Mouse (Mus musculus) G1E-ER4 (cell line): ENCODE results near the gene Prl7a2. TPM values are rescaled to one million over a fixed set of nuclear protein-coding genes. Genes with fewer than 3 reads are reported as not detected.

Experiments used
- GATA1 ChIP-seq: IDR thresholded peaks from one replicate; pipeline ENCODE4 v1.8.0; 2012; ENCODE audit warnings: low read length, inconsistent platforms
- polyA plus RNA-seq: library from polyadenylated mRNA; stranded (reverse); fragments of >175 nt; gene quantifications from 2 replicates; pipeline ENCODE4 v1.2.3, GENCODE M21; 2012

Gene Prl7a2
- not detected in 2 replicates for polyA plus RNA-seq

DNA sequence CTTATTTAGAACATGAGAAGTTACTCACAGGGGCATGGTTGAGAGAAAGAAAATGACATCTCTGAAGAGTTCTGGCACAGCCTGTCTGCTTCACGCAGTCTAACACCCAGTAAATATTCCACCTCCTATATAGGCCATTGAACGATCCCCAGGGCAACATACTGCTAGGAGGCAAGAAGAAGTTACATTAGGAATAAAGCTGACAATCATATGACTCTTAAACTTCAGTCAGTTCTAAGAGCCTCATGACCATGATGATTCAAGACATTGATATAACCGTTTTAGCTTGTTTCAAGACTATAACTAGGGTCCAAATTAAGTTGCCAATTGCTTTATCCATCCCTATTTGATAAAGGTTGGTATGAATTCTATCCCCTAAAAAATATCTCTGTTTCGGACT is at the start of gene Prl7a2:
Gene Prl7a2 (minus strand): TSS at position 101 of the 400 bp plus-strand sequence.
- TF ChIP-seq GATA1, result no peak

DNA sequence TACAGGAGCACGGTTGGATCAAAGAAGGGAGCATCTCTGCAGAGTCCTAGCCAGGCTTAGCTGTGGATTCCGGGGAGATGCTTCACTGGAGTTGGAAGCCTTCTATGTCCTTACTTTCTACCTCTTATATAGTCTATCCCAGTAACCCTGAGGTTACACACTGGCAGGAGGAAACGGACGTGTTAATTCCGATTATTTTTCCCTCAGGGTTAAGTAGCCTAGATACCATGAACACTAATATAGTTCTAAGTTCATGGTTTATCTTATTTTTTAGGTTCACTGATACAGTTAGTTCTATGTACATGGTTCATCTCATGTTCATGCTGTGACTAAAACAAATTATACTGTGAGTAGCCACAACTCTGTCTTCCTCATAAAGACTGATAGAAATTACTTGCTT is 48.8 kb upstream of the Prl7a2 start, which contains the start of gene Prl7d1:
Gene Prl7d1 (minus strand): TSS at position 101 of the 400 bp plus-strand sequence.
- TF ChIP-seq GATA1, result no peak

- no peak for TF ChIP-seq GATA1
These were observed 38.7 kb upstream of the Prl7a2 start for GRCm38 (mm10) chr13:27706521-27706920.

DNA sequence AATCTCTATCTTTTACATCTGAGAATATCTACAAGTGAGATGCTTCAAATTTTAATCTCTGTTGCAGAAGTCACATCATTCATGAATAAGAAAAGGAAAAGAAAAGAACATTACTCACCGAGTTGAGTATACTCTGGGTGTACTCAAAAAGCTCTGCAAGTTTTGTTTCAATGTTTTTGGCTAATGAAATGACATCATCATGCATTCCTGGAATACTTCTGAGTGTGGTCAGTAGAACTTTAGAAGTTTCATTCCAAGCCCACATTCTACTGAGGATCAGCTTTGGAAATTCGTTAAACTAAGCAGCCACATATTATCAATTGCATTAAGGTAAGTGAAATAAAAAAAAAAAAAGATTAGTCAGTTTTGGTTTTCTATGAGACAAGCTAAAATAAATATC is 7.1 kb downstream of the Prl7a2 start:
- no peak for TF ChIP-seq GATA1

DNA sequence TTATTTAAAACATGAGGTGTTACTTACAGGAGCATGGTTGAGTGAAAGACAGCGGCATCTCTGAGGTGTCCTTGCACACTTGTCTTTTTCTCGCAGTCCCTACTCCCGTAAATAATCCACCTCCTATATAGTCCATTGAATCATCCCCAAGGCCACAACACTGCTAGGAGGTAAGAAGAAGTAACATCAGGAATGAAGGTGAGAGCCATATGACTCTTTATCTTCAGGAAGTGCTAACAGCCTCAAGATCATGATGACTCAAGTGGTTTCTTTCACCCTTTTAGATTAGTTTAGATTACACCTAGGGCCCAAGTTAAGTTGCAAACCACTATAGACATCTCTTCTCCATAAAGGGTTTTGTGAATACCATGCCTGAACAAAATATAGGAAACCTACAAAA is 25.4 kb downstream of the Prl7a2 start, which contains the start of gene Prl7a1:
Gene Prl7a1 (minus strand): TSS at position 101 of the 400 bp plus-strand sequence.
- TF ChIP-seq GATA1, result no peak

- no peak for TF ChIP-seq GATA1
These were observed 57.4 kb downstream of the Prl7a2 start, which contains the start of gene Prl7b1 for GRCm38 (mm10) chr13:27610482-27610881. Prl7b1 (minus strand) TSS chr13:27610582.

Other genes with a start within 250 kb of the Prl7a2 start
- gene Prl8a6, start 229.3 kb downstream of the Prl7a2 start, polyA plus RNA-seq, result not detected in 2 replicates
- not detected in 2 replicates for gene Prl8a8, start 154.8 kb downstream of the Prl7a2 start, polyA plus RNA-seq
- gene Prl8a9, start 103.4 kb downstream of the Prl7a2 start, polyA plus RNA-seq, result not detected in 2 replicates
- gene Prl8a1, start 85.9 kb downstream of the Prl7a2 start, polyA plus RNA-seq, result not detected in 2 replicates
- not detected in 2 replicates for gene Prl7b1, start 57.5 kb downstream of the Prl7a2 start, polyA plus RNA-seq
- not detected in 2 replicates for gene Prl7a1, start 25.5 kb downstream of the Prl7a2 start, polyA plus RNA-seq
- not detected in 2 replicates for gene Prl7d1, start 48.7 kb upstream of the Prl7a2 start, polyA plus RNA-seq
- gene Prl7c1, start 112.8 kb upstream of the Prl7a2 start, polyA plus RNA-seq, result not detected in 2 replicates
- not detected in 2 replicates for gene Prl2a1, start 133.6 kb upstream of the Prl7a2 start, polyA plus RNA-seq
- gene Prl2c1, start 181.3 kb upstream of the Prl7a2 start, polyA plus RNA-seq, result not detected in 2 replicates